Mouse (Mus musculus) bone marrow macrophage, adult 2 months (primary cell): ENCODE measurements around the gene Tarm1. TPM values are rescaled to one million over a fixed set of nuclear protein-coding genes. Genes with fewer than 3 reads are reported as not detected.

Source experiments
- H3K27ac ChIP-seq: 2 replicates; pipeline ENCODE4 v1.5.1; 2012; ENCODE audit warnings: low read depth, low read length; ENCODE audit not compliant: insufficient read depth
- H3K4me1 ChIP-seq: 2 replicates; pipeline ENCODE4 v1.6.1; 2012; ENCODE audit warnings: low read length; ENCODE audit not compliant: control insufficient read depth, insufficient read depth
- H3K4me3 ChIP-seq: 2 replicates; pipeline ENCODE4 v1.5.1; 2012; ENCODE audit warnings: mild to moderate bottlenecking, low read length, moderate library complexity; ENCODE audit not compliant: insufficient read depth
- CTCF ChIP-seq: IDR thresholded peaks from 2 replicates; pipeline ENCODE4 v1.5.1; 2012; ENCODE audit warnings: low read depth, mild to moderate bottlenecking, low read length, moderate library complexity
- POLR2A ChIP-seq: IDR thresholded peaks from 2 replicates; pipeline ENCODE4 v1.6.1; 2012; ENCODE audit warnings: mild to moderate bottlenecking, low read depth, low read length, borderline replicate concordance
- polyA plus RNA-seq: library from polyadenylated mRNA; stranded (reverse); fragments of >200 nt; gene quantifications from 2 replicates; pipeline ENCODE4 v1.2.4, GENCODE M21; 2012; ENCODE audit not compliant: missing spikeins, insufficient read depth, insufficient read length

Gene Tarm1
- polyA plus RNA-seq: 1.2 TPM in 1 of 2 replicates, not detected in the other

- no peak for TF ChIP-seq POLR2A
- TF ChIP-seq CTCF: no peak
- peaks cover 16% of the 10 kb centered on the region for H3K4me1 ChIP-seq
- H3K4me3 ChIP-seq: no peak within 1 kb of the TSS
- H3K27ac ChIP-seq: peak within 1 kb of the TSS; percentile 32; the same call in 1 of the 2 replicates
Measured at GRCm38 (mm10) chr7:3502439-3502838, at the start of gene Tarm1. TSS of gene Tarm1 (minus strand) at chr7:3502624.

- H3K4me1 ChIP-seq: peaks cover 16% of the 10 kb centered on the region
- H3K4me3 ChIP-seq: no peak overlapping the region
- TF ChIP-seq POLR2A: no peak
- no peak for TF ChIP-seq CTCF
- no peak overlapping the region for H3K27ac ChIP-seq
Measured at GRCm38 (mm10) chr7:3505913-3506312, 3.5 kb upstream of the Tarm1 start.

GRCm38 (mm10) chr7:3500406-3500805 lies 2.0 kb downstream of the Tarm1 start:
- H3K4me1 ChIP-seq: peaks cover 13% of the 10 kb centered on the region
- H3K27ac ChIP-seq: no peak overlapping the region
- no peak overlapping the region for H3K4me3 ChIP-seq
- no peak for TF ChIP-seq POLR2A
- no peak for TF ChIP-seq CTCF

DNA sequence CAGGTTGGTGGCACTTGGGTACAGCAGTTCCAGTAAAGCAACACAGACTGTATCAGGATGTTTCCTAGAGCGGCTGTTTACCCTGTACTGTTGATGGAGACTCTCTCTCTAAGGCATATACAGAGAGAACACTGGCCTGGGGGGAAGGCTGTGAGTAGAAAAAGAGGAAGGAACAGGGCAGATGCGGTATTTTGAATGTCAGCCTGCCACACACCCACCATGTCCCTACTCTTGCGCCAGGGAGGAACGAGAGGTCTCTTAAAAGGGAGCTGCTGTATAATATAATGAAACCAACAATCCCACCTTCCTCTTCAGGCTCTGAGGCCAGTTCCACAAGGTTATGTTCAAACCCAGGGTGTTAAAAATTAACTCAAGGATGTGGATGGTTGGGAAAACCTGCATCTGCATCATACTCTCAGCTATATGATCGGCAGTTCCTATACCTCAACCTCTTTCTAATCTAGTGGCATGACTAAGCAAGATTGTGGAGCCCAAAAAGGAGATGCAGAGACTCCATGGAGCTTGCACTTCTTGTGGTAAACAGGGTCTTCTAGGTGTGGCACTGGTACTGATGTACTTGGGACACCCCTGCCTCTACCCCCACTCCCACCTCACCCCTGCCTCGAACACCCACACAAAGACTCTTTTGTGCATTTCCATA lies 20.3 kb downstream of the Tarm1 start:
- Histone ChIP-seq H3K4me1 (peaks cover 8% of the 10 kb centered on the region), H3K4me3 (no peak overlapping the region), H3K27ac (no peak overlapping the region)
- TF ChIP-seq POLR2A: no peak
- no peak for TF ChIP-seq CTCF

- TF ChIP-seq POLR2A (no peak), CTCF (no peak)
- Histone ChIP-seq H3K4me1 (peaks cover 7% of the 10 kb centered on the region), H3K27ac (no peak overlapping the region), H3K4me3 (no peak overlapping the region)
Measured at GRCm38 (mm10) chr7:3476728-3477127, 25.7 kb downstream of the Tarm1 start.

DNA sequence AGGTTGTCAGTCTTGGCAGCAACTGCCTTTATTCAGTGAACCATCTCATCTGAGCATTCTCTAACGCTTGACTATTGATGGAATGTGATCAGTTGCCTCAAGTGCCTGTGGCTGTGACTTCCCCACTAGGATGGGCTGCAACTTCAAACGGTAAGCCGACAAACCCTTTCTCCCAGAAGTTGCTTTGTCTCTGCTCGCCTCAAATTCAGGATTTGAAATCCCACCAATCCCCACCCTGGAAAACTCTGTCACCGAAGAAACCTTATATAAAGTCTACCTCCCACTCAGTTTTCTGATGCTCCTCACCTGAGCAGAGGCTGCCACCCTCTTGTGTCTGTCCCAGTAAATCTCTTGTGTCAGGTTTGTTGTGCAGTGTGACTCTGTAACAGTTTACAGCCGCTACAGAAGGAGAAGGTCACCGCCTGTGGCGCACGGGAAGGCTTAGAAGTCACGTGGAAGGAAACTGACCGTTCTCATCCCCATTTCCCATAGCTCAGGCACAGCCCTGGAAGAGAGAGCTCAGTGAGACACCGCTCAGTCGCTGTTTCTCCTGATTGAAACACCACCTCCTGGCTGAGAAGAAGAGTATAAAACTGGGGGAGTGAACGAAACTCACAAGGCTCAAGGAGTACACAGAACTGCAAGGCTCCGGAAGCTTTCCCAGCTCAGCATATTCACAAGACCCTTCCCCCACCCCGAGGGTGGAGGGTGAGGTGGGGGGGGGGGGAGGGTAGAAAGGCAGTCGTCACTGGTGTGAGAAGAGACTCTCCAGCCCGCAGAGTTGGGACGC lies 27.9 kb downstream of the Tarm1 start:
- no peak overlapping the region for H3K4me3 ChIP-seq

DNA sequence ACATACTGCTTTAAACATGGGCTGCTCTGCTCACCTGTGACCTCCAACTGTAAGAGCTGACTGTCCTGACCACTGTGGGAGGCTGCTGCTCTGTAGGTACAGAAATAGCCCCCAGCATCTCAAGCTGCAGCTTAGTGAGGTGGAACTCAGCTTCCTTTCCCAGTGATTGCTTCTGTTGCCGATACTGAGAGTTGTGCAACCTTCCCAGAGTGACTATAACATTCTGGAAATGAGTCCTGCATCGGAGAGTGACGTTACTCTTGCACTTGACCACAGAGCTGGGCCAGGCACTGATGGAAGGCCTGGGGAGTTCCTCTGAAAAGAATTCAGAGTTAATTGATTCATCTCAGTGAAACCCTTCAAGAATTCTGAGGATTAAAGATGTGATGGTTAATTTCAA lies 29.6 kb downstream of the Tarm1 start:
- Histone ChIP-seq H3K27ac (no peak overlapping the region), H3K4me1 (peaks cover 7% of the 10 kb centered on the region), H3K4me3 (no peak overlapping the region)
- TF ChIP-seq CTCF (no peak), POLR2A (no peak)

More for the DNA sequence above, 27.9 kb downstream of the Tarm1 start:
- Histone ChIP-seq H3K27ac (no peak overlapping the region), H3K4me1 (peaks cover 7% of the 10 kb centered on the region)
- TF ChIP-seq POLR2A: no peak
- TF ChIP-seq CTCF: no peak

- no peak overlapping the region for H3K4me3 ChIP-seq
- H3K4me1 ChIP-seq: peaks cover 7% of the 10 kb centered on the region
- H3K27ac ChIP-seq: no peak overlapping the region
- no peak for TF ChIP-seq CTCF
- no peak for TF ChIP-seq POLR2A
Measured at GRCm38 (mm10) chr7:3468614-3469013, 33.8 kb downstream of the Tarm1 start.

GRCm38 (mm10) chr7:3463306-3463705 lies 39.1 kb downstream of the Tarm1 start:
- H3K27ac ChIP-seq: no peak overlapping the region
- no peaks in the 10 kb centered on the region for H3K4me1 ChIP-seq
- TF ChIP-seq CTCF (no peak), POLR2A (no peak)
- H3K4me3 ChIP-seq: no peak overlapping the region

- TF ChIP-seq CTCF: no peak
- TF ChIP-seq POLR2A: no peak
- Histone ChIP-seq H3K4me3 (no peak overlapping the region), H3K4me1 (peaks cover 6% of the 10 kb centered on the region)
Measured at GRCm38 (mm10) chr7:3460261-3460660, 42.2 kb downstream of the Tarm1 start.

More at GRCm38 (mm10) chr7:3460261-3460660, 42.2 kb downstream of the Tarm1 start:
- no peak overlapping the region for H3K27ac ChIP-seq
